In genomic region chr14:99159940-99160339, GRCm38 (mm10) we compare ENCODE assay signal across 25 mouse cellular contexts.
DNase-seq lines count a peak whose midpoint lies in the region; ATAC-seq lines count a peak whose summit lies in the region.
"Had no signal": no experiment of that assay in that cellular context is flagged by ENCODE, and none has a peak within 500 bp of the region (broad histone marks: within the 10 kb centered on the region; RNA-seq: fewer than 3 reads in every experiment).

No protein-coding gene starts in this region.

- no peaks in the 10 kb centered on the region for H3K9me3 ChIP-seq in hindbrain, embryonic 13.5 days
- H3K9me3 ChIP-seq in hindbrain, embryonic 10.5 days, result no peaks in the 10 kb centered on the region
- H3K9me3 ChIP-seq in midbrain, embryonic 11.5 days (ENCODE audit: control insufficient read depth, low read length), result no peaks in the 10 kb centered on the region
- no peaks in the 10 kb centered on the region for H3K9me3 ChIP-seq in midbrain, embryonic 10.5 days (replicated peaks)
- H3K9me3 ChIP-seq in neural tube, embryonic 14.5 days (ENCODE audit: control insufficient read depth, low read length), result no peaks in the 10 kb centered on the region
- H3K9me3 ChIP-seq: kidney, embryonic 15.5 days; megakaryocyte, embryonic 14.5 days had no signal

- H3K4me2 ChIP-seq in hindbrain, embryonic 13.5 days, result no peak overlapping the region
- H3K4me2 ChIP-seq in midbrain, embryonic 11.5 days, result no peak overlapping the region
- no peak overlapping the region for H3K4me2 ChIP-seq in neural tube, embryonic 14.5 days (ENCODE audit: low read depth, low read length)
- H3K4me2 ChIP-seq: kidney, embryonic 15.5 days had no signal

- no peak for DNase-seq in hindbrain, embryonic 10.5 days (ENCODE audit: low spot score)
- peak; percentile 78 for DNase-seq in midbrain, embryonic 11.5 days (ENCODE audit: low spot score, missing footprints)
- no peak for DNase-seq in midbrain, embryonic 10.5 days (ENCODE audit: low spot score)
- DNase-seq in urinary bladder, postnatal 25 days (ENCODE audit: low spot score), result no peak
- DNase-seq in adrenal gland, adult 8-10 months, result no peak
- DNase-seq: adrenal gland, postnatal 36 days; B cell, adult 2 months; cerebellum, adult 2 months; gastrocnemius, adult 2 months; heart, adult 18-20 months; heart, postnatal 4 days; kidney, postnatal 4 days; layer of hippocampus, adult 9-11 months; left cerebral cortex, postnatal 4 days; liver; right cerebral cortex, adult 18-20 months had no signal

- 0 out of 2 replicates have a peak, but pooled peaks have one; percentile 52 for ATAC-seq in hindbrain, embryonic 13.5 days (ENCODE audit: low FRiP score)
- peak; percentile 75; the same call in 1 of the 2 replicates for ATAC-seq in midbrain, embryonic 11.5 days (ENCODE audit: low FRiP score)
- peak; percentile 39; the same call in 1 of the 2 replicates for ATAC-seq in megakaryocyte progenitor cell, adult 5-6 weeks (replicated peaks; ENCODE audit: poor library complexity)
- peak; percentile 74; the same call in 1 of the 2 replicates for ATAC-seq in neural tube, embryonic 14.5 days (ENCODE audit: low read depth)
- ATAC-seq: intestine, embryonic 16.5 days had no signal

- WGBS in hindbrain, embryonic 13.5 days, result 56% methylated on average over 6 of the region's 6 CpGs
- 65% methylated on average over 6 of the region's 6 CpGs for whole genome bisulfite sequencing in hindbrain, embryonic 10.5 days
- WGBS in midbrain, embryonic 11.5 days, result 59% methylated on average over 6 of the region's 6 CpGs
- WGBS in midbrain, embryonic 10.5 days, result 69% methylated on average over 6 of the region's 6 CpGs
- WGBS in neural tube, embryonic 14.5 days, result 45% methylated on average over 6 of the region's 6 CpGs

- H3K9ac ChIP-seq in hindbrain, embryonic 13.5 days, result no peak overlapping the region
- no peak overlapping the region for H3K9ac ChIP-seq in midbrain, embryonic 11.5 days (ENCODE audit: low read length)
- H3K9ac ChIP-seq in neural tube, embryonic 14.5 days (replicated peaks; ENCODE audit: low read depth, low read length), result no peak overlapping the region
- H3K9ac ChIP-seq: kidney, embryonic 15.5 days had no signal

- H3K27me3 ChIP-seq in hindbrain, embryonic 13.5 days, result no peaks in the 10 kb centered on the region
- H3K27me3 ChIP-seq in hindbrain, embryonic 10.5 days (ENCODE audit: insufficient read depth, poor library complexity, severe bottlenecking), result no peaks in the 10 kb centered on the region
- no peaks in the 10 kb centered on the region for H3K27me3 ChIP-seq in midbrain, embryonic 11.5 days (ENCODE audit: control insufficient read depth, insufficient read depth, low read length)
- no peaks in the 10 kb centered on the region for H3K27me3 ChIP-seq in midbrain, embryonic 10.5 days (ENCODE audit: low read depth, poor library complexity, severe bottlenecking)
- no peaks in the 10 kb centered on the region for H3K27me3 ChIP-seq in neural tube, embryonic 14.5 days (ENCODE audit: control insufficient read depth, insufficient read depth, low read length)
- H3K27me3 ChIP-seq: kidney, embryonic 15.5 days; megakaryocyte, embryonic 14.5 days had no signal

- no peaks in the 10 kb centered on the region for H3K4me1 ChIP-seq in hindbrain, embryonic 13.5 days (replicated peaks)
- H3K4me1 ChIP-seq in hindbrain, embryonic 10.5 days (replicated peaks), result no peaks in the 10 kb centered on the region
- no peaks in the 10 kb centered on the region for H3K4me1 ChIP-seq in midbrain, embryonic 11.5 days (ENCODE audit: control insufficient read depth, insufficient read depth, low read length)
- H3K4me1 ChIP-seq in midbrain, embryonic 10.5 days, result peaks cover 4% of the 10 kb centered on the region; the same call in 1 of the 2 replicates
- H3K4me1 ChIP-seq in neural tube, embryonic 14.5 days (ENCODE audit: control insufficient read depth, insufficient read depth, low read length), result no peaks in the 10 kb centered on the region
- H3K4me1 ChIP-seq: kidney, embryonic 15.5 days had no signal

- H3K27ac ChIP-seq in hindbrain, embryonic 13.5 days, result no peak overlapping the region
- H3K27ac ChIP-seq in hindbrain, embryonic 10.5 days, result no peak overlapping the region
- H3K27ac ChIP-seq in midbrain, embryonic 11.5 days (ENCODE audit: low read depth, low read length), result no peak overlapping the region
- no peak overlapping the region for H3K27ac ChIP-seq in midbrain, embryonic 10.5 days (replicated peaks)
- H3K27ac ChIP-seq in neural tube, embryonic 14.5 days (ENCODE audit: low read depth, low read length), result no peak overlapping the region
- H3K27ac ChIP-seq: gastrocnemius, adult 2 months; kidney, embryonic 15.5 days; left cerebral cortex, adult 2 months; stomach, postnatal 0 days had no signal

- H3K4me3 ChIP-seq in hindbrain, embryonic 13.5 days, result no peak overlapping the region
- no peak overlapping the region for H3K4me3 ChIP-seq in hindbrain, embryonic 10.5 days
- H3K4me3 ChIP-seq in midbrain, embryonic 11.5 days (ENCODE audit: low read depth, low read length), result no peak overlapping the region
- no peak overlapping the region for H3K4me3 ChIP-seq in midbrain, embryonic 10.5 days
- H3K4me3 ChIP-seq in neural tube, embryonic 14.5 days (ENCODE audit: low read depth, low read length), result no peak overlapping the region
- H3K4me3 ChIP-seq: gastrocnemius, adult 2 months; kidney, embryonic 15.5 days; left cerebral cortex, adult 2 months; megakaryocyte, embryonic 14.5 days; myocyte had no signal

- peaks cover 19% of the 10 kb centered on the region for H3K36me3 ChIP-seq in hindbrain, embryonic 13.5 days
- H3K36me3 ChIP-seq in hindbrain, embryonic 10.5 days, result peaks cover 23% of the 10 kb centered on the region
- no peaks in the 10 kb centered on the region for H3K36me3 ChIP-seq in midbrain, embryonic 11.5 days (ENCODE audit: control insufficient read depth, insufficient read depth, low read length)
- peaks cover 19% of the 10 kb centered on the region for H3K36me3 ChIP-seq in midbrain, embryonic 10.5 days
- no peaks in the 10 kb centered on the region for H3K36me3 ChIP-seq in neural tube, embryonic 14.5 days (ENCODE audit: control insufficient read depth, insufficient read depth, low read length)
